Mouse (Mus musculus) MEL (cell line): ENCODE data around the gene P2rx7. TPM values are rescaled to one million over a fixed set of nuclear protein-coding genes. Genes with fewer than 3 reads are reported as not detected.

Source experiments
- DNase-seq: peaks from one replicate; pipeline ENCODE4 v3.0.0; 2011; ENCODE audit warnings: low read depth, low spot score
- H3K27ac ChIP-seq: 2 replicates; pipeline ENCODE4 v1.5.1; 2012; ENCODE audit warnings: low read depth, mild to moderate bottlenecking, control low read depth, low read length, moderate library complexity; ENCODE audit not compliant: control insufficient read depth
- H3K27me3 ChIP-seq, 2 experiments: fragments of 150-350 bp in 1 of 2; sonication (generic) in 1 of 2; 2 replicates each; pipeline ENCODE4 v1.6.1; 2012; ENCODE audit warnings: low read length in 2 of 2, mild to moderate bottlenecking in 2 of 2, improper control_type of control experiment in 1 of 2, moderate library complexity in 1 of 2; ENCODE audit not compliant: insufficient read depth in 2 of 2, control insufficient read depth in 1 of 2
- H3K36me3 ChIP-seq, 2 experiments: 2 replicates each; pipeline ENCODE4 v1.6.1; 2012 to 2014; ENCODE audit warnings: low read length in 2 of 2, improper control_type of control experiment in 1 of 2, inconsistent platforms in 1 of 2, mild to moderate bottlenecking in 1 of 2; ENCODE audit not compliant: insufficient read depth in 2 of 2, control insufficient read depth in 1 of 2
- H3K4me1 ChIP-seq, 2 experiments: fragments of 150-350 bp in 1 of 2; sonication (generic) in 1 of 2; 2 replicates each; pipeline ENCODE4 v1.6.1; 2012; ENCODE audit warnings: low read length in 2 of 2, improper control_type of control experiment in 1 of 2, mild to moderate bottlenecking in 1 of 2; ENCODE audit not compliant: insufficient read depth in 2 of 2, control insufficient read depth in 1 of 2
- H3K4me3 ChIP-seq, 2 experiments: fragments of 150-350 bp in 1 of 2; sonication (generic) in 1 of 2; 2 replicates each; pipeline ENCODE4 v1.5.1; 2012; ENCODE audit warnings: low read depth in 2 of 2, low read length in 2 of 2, mild to moderate bottlenecking in 2 of 2, moderate library complexity in 2 of 2, control low read depth in 1 of 2, improper control_type of control experiment in 1 of 2; ENCODE audit not compliant: control insufficient read depth in 1 of 2, insufficient read depth in 1 of 2
- H3K79me2 ChIP-seq: 2 replicates; pipeline ENCODE4 v1.6.1; 2012; ENCODE audit warnings: mild to moderate bottlenecking, low read length, moderate library complexity; ENCODE audit not compliant: control insufficient read depth, poor library complexity, insufficient read depth
- H3K9ac ChIP-seq: 2 replicates; pipeline ENCODE4 v1.6.1; 2012; ENCODE audit warnings: low read depth, mild to moderate bottlenecking, control low read depth, low read length, moderate library complexity; ENCODE audit not compliant: control insufficient read depth, poor library complexity, severe bottlenecking
- H3K9me3 ChIP-seq: fragments of 150-350 bp; sonication (generic); replicated peaks from 2 replicates; pipeline ENCODE4 v1.6.1; 2012; ENCODE audit warnings: mild to moderate bottlenecking, low read length, improper control_type of control experiment, moderate library complexity; ENCODE audit not compliant: insufficient read depth
- CHD1 ChIP-seq: IDR thresholded peaks from 2 replicates; pipeline ENCODE4 v1.6.1; 2012; ENCODE audit warnings: low read depth, mild to moderate bottlenecking, inconsistent platforms, low read length, improper control_type of control experiment
- CHD2 ChIP-seq: IDR thresholded peaks from 2 replicates; pipeline ENCODE4 v1.6.1; 2011; ENCODE audit warnings: low read length, improper control_type of control experiment
- CTCF ChIP-seq, 3 experiments: IDR thresholded peaks in 2 of 3; conservative IDR thresholded peaks in 1 of 3; 2 replicates each; pipeline ENCODE4 v1.5.1; 2011 to 2012; ENCODE audit warnings: low read length in 3 of 3, low read depth in 2 of 3, mild to moderate bottlenecking in 2 of 3, improper control_type of control experiment in 1 of 3, inconsistent platforms in 1 of 3, mixed read lengths in 1 of 3, moderate library complexity in 1 of 3; ENCODE audit not compliant: control insufficient read depth in 1 of 3, insufficient read depth in 1 of 3, poor library complexity in 1 of 3, severe bottlenecking in 1 of 3
- ELF1 ChIP-seq: IDR thresholded peaks from 2 replicates; pipeline ENCODE4 v1.6.1; 2014; ENCODE audit warnings: low read depth, mild to moderate bottlenecking, inconsistent platforms, low read length, improper control_type of control experiment, moderate library complexity
- EP300 ChIP-seq, 2 experiments: IDR thresholded peaks; 2 replicates each; pipeline ENCODE4 v1.6.1; 2011; ENCODE audit warnings: improper control_type of control experiment in 2 of 2, low read length in 2 of 2, low read depth in 1 of 2, mild to moderate bottlenecking in 1 of 2
- ETS1 ChIP-seq: IDR thresholded peaks from 2 replicates; pipeline ENCODE4 v1.6.1; 2012; ENCODE audit warnings: low read depth, mild to moderate bottlenecking, inconsistent platforms, low read length, improper control_type of control experiment, moderate library complexity
- GATA1 ChIP-seq: IDR thresholded peaks from 2 replicates; pipeline ENCODE4 v1.6.1; 2011; ENCODE audit warnings: low read depth, low read length, improper control_type of control experiment
- HCFC1 ChIP-seq: IDR thresholded peaks from 2 replicates; pipeline ENCODE4 v1.6.1; 2012; ENCODE audit warnings: low read depth, mild to moderate bottlenecking, inconsistent platforms, low read length, improper control_type of control experiment, moderate library complexity
- MAFK ChIP-seq: IDR thresholded peaks from 2 replicates; pipeline ENCODE4 v1.6.1; 2011; ENCODE audit warnings: low read depth, mild to moderate bottlenecking, low read length, improper control_type of control experiment, borderline replicate concordance
- MAX ChIP-seq: IDR thresholded peaks from 2 replicates; pipeline ENCODE4 v1.6.1; 2011; ENCODE audit warnings: low read length, improper control_type of control experiment
- MAZ ChIP-seq: IDR thresholded peaks from 2 replicates; pipeline ENCODE4 v1.6.1; 2012; ENCODE audit warnings: low read depth, mild to moderate bottlenecking, inconsistent platforms, low read length, improper control_type of control experiment
- MEF2A ChIP-seq: IDR thresholded peaks from 2 replicates; pipeline ENCODE4 v1.6.1; 2014; ENCODE audit warnings: low read depth, mild to moderate bottlenecking, inconsistent platforms, low read length, improper control_type of control experiment; ENCODE audit not compliant: poor library complexity, insufficient replicate concordance, severe bottlenecking; ENCODE audit errors: extremely low read depth
- MXI1 ChIP-seq: IDR thresholded peaks from 2 replicates; pipeline ENCODE4 v1.6.1; 2011; ENCODE audit warnings: mild to moderate bottlenecking, low read depth, low read length, improper control_type of control experiment
- NELFE ChIP-seq: IDR thresholded peaks from 2 replicates; pipeline ENCODE4 v1.6.1; 2011; ENCODE audit warnings: low read depth, low read length, improper control_type of control experiment
- NRF1 ChIP-seq: IDR thresholded peaks from 2 replicates; pipeline ENCODE4 v1.6.1; 2014; ENCODE audit warnings: low read depth, mild to moderate bottlenecking, inconsistent platforms, low read length, improper control_type of control experiment, moderate library complexity; ENCODE audit not compliant: poor library complexity, insufficient read depth, severe bottlenecking
- POLR2AphosphoS2 ChIP-seq: IDR thresholded peaks from 2 replicates; pipeline ENCODE4 v1.6.1; 2011; ENCODE audit warnings: low read length, improper control_type of control experiment
- RAD21 ChIP-seq: IDR thresholded peaks from 2 replicates; pipeline ENCODE4 v1.6.1; 2011; ENCODE audit warnings: mild to moderate bottlenecking, low read depth, low read length, improper control_type of control experiment
- RCOR1 ChIP-seq: IDR thresholded peaks from 2 replicates; pipeline ENCODE4 v1.6.1; 2012; ENCODE audit warnings: low read depth, mild to moderate bottlenecking, inconsistent platforms, low read length, improper control_type of control experiment
- SIN3A ChIP-seq: IDR thresholded peaks from 2 replicates; pipeline ENCODE4 v1.6.1; 2012; ENCODE audit warnings: low read length, improper control_type of control experiment, inconsistent platforms
- SMC3 ChIP-seq: IDR thresholded peaks from 2 replicates; pipeline ENCODE4 v1.6.1; 2011; ENCODE audit warnings: low read depth, low read length, improper control_type of control experiment
- TBP ChIP-seq: IDR thresholded peaks from 2 replicates; pipeline ENCODE4 v1.8.0; 2011; ENCODE audit warnings: low read depth, low read length, improper control_type of control experiment
- TCF12 ChIP-seq: IDR thresholded peaks from 2 replicates; pipeline ENCODE4 v1.6.1; 2014; ENCODE audit warnings: low read depth, mild to moderate bottlenecking, inconsistent platforms, low read length, improper control_type of control experiment, moderate library complexity
- USF1 ChIP-seq: IDR thresholded peaks from 2 replicates; pipeline ENCODE4 v1.6.1; 2014; ENCODE audit warnings: low read depth, mild to moderate bottlenecking, inconsistent platforms, low read length, improper control_type of control experiment, moderate library complexity
- ZMIZ1 ChIP-seq: IDR thresholded peaks from 2 replicates; pipeline ENCODE4 v1.6.1; 2012; ENCODE audit warnings: low read depth, mild to moderate bottlenecking, inconsistent platforms, low read length, improper control_type of control experiment, moderate library complexity
- ZNF384 ChIP-seq: IDR thresholded peaks from 2 replicates; pipeline ENCODE4 v1.6.1; 2012; ENCODE audit warnings: low read depth, mild to moderate bottlenecking, inconsistent platforms, low read length, improper control_type of control experiment
- polyA plus RNA-seq, 2 experiments: library from polyadenylated mRNA; stranded (reverse) in 1 of 2; unstranded in 1 of 2; fragments of >175 nt in 1 of 2; fragments of >200 nt in 1 of 2; gene quantifications; 2 replicates each; pipeline versions ENCODE4 v1.2.1 to v1.2.4; 2012; ENCODE audit warnings: low replicate concordance in 2 of 2, low read depth in 1 of 2; ENCODE audit not compliant: insufficient read length in 2 of 2, insufficient read depth in 1 of 2, missing spikeins in 1 of 2
- total RNA-seq: library from RNA; depleted of rRNA; stranded (reverse); fragments of 300-350 nt; gene quantifications from 2 replicates; pipeline ENCODE4 v1.2.3, GENCODE M21; 2012

P2rx7 gene
- total and polyA plus RNA-seq, 3 experiments = 29.3 to 254 (median 40.8) TPM

DNA sequence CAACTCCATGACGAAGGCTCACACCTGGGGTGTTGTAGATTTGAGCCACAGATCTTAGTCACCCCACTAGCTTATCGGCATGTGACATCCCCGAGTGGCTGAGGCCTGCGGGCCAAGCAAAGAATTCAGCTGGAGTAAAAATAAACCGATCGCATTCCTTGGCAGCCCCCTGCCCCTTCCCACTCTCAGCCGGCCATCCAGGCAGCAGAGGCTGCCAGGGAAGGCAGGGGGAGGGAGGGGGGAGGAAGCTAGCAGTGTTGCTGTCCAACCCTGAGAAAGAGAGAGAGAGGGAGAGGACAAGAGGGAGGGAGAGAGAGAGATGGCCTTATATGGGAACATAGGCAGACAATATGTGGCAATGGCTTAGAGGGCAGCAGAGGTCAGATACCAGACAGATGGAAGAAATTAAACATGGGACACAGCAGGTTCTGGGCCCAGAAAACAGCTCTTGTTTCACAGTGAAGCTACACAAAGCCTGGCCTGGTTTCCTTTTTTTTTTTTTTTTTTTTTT is 22.3 kb upstream of the P2rx7 start:
- Histone ChIP-seq H3K36me3 (peaks cover 0 to 10% of the 10 kb centered on the region in 2 experiments; a peak in 2 of 4 replicates), H3K27ac (no peak overlapping the region), H3K4me3 (no peak overlapping the region), H3K79me2 (peaks cover 2% of the 10 kb centered on the region; the same call in 1 of the 2 replicates), H3K4me1 (peaks cover 3 to 31% of the 10 kb centered on the region in 2 experiments), H3K27me3 (no peaks in the 10 kb centered on the region), H3K9ac (no peak overlapping the region), H3K9me3 (no peaks in the 10 kb centered on the region)
- no peak for TF ChIP-seq EP300 (IDR thresholded peaks at IDR 0.05; ENCODE audit: low read depth in 1 of 2, low read length in 2 of 2)
- TF ChIP-seq RAD21 = no peak
- 0 out of 2 replicates have a peak, but pooled peaks have one; percentile 36 for TF ChIP-seq ETS1
- no peak for TF ChIP-seq CTCF (IDR thresholded peaks at IDR 0.05 in 2 of 3, conservative IDR thresholded peaks at IDR 0.05 in 1 of 3; ENCODE audit: control insufficient read depth in 1 of 3, insufficient read depth in 1 of 3, low read depth in 2 of 3, low read length in 3 of 3, poor library complexity in 1 of 3, severe bottlenecking in 1 of 3)
- TF ChIP-seq MEF2A = no peak
- TF ChIP-seq CHD2 = no peak
- no peak for TF ChIP-seq CHD1
- no peak for TF ChIP-seq MAFK
- peak; percentile 45 for TF ChIP-seq TCF12
- no peak for TF ChIP-seq HCFC1
- TF ChIP-seq POLR2AphosphoS2 = no peak
- no peak for TF ChIP-seq SMC3
- no peak for TF ChIP-seq NELFE
- TF ChIP-seq ZNF384 = peak; percentile 63
- TF ChIP-seq TBP = no peak
- TF ChIP-seq MAX = no peak
- no peak for TF ChIP-seq SIN3A
- no peak for TF ChIP-seq GATA1
- no peak for TF ChIP-seq NRF1
- TF ChIP-seq RCOR1 = no peak
- no peak for TF ChIP-seq ZMIZ1
- 0 out of 2 replicates have a peak, but pooled peaks have one; percentile 37 for TF ChIP-seq MAZ
- no peak; the same call in 1 of the 2 replicates for TF ChIP-seq USF1
- no peak for TF ChIP-seq MXI1
- TF ChIP-seq ELF1 = no peak
- DNase-seq = no peak
